Mouse (Mus musculus): ENCODE measurements around the gene Rps19bp1. TPM values are rescaled to one million over a fixed set of nuclear protein-coding genes. Genes with fewer than 3 reads are reported as not detected.

Gene Rps19bp1
- polyA plus RNA-seq, 1 experiment = not detected

- WGBS = 61% methylated on average over 17 of the region's 17 CpGs
Observed at GRCm38 (mm10) chr15:80228071-80228800, 35.9 kb downstream of the Rps19bp1 start.

GRCm38 (mm10) chr15:80225796-80226195, 38.3 kb downstream of the Rps19bp1 start:
- WGBS = 47% methylated on average over 2 of the region's 2 CpGs
- H3K4me3 ChIP-seq (ENCODE audit: insufficient read depth, low read depth, low read length) = no peak overlapping the region
- peaks cover 9% of the 10 kb centered on the region; the same call in 1 of the 2 replicates for H3K4me1 ChIP-seq (ENCODE audit: control insufficient read depth, insufficient read depth, low read length)
- no peak overlapping the region for H3K27ac ChIP-seq (ENCODE audit: insufficient read depth, low read depth, low read length)
- TF ChIP-seq POLR2A (IDR thresholded peaks at IDR 0.05; ENCODE audit: insufficient read depth, low read depth, low read length) = no peak
- TF ChIP-seq CTCF (IDR thresholded peaks at IDR 0.05; ENCODE audit: insufficient read depth, low read depth, low read length) = no peak

More at GRCm38 (mm10) chr15:80228071-80228800, 35.9 kb downstream of the Rps19bp1 start:
- Histone ChIP-seq H3K27ac (ENCODE audit: insufficient read depth, low read depth, low read length) (no peak overlapping the region), H3K4me3 (ENCODE audit: insufficient read depth, low read depth, low read length) (no peak overlapping the region), H3K4me1 (ENCODE audit: control insufficient read depth, insufficient read depth, low read length) (peaks cover 9% of the 10 kb centered on the region; the same call in 1 of the 2 replicates)
- TF ChIP-seq CTCF (IDR thresholded peaks at IDR 0.05; ENCODE audit: insufficient read depth, low read depth, low read length) (no peak), POLR2A (IDR thresholded peaks at IDR 0.05; ENCODE audit: insufficient read depth, low read depth, low read length) (no peak)

- 14% methylated on average over 9 of the region's 9 CpGs for WGBS
- H3K4me3 ChIP-seq (ENCODE audit: insufficient read depth, low read depth, low read length) = no peak overlapping the region
- H3K27ac ChIP-seq (ENCODE audit: insufficient read depth, low read depth, low read length) = no peak overlapping the region
- TF ChIP-seq CTCF (IDR thresholded peaks at IDR 0.05; ENCODE audit: insufficient read depth, low read depth, low read length) (peak; percentile 86; the same call in 1 of the 2 replicates), POLR2A (IDR thresholded peaks at IDR 0.05; ENCODE audit: insufficient read depth, low read depth, low read length) (no peak)
- peaks cover 9% of the 10 kb centered on the region; the same call in 1 of the 2 replicates for H3K4me1 ChIP-seq (ENCODE audit: control insufficient read depth, insufficient read depth, low read length)
Observed at GRCm38 (mm10) chr15:80225208-80225607, 38.9 kb downstream of the Rps19bp1 start.

- 86% methylated on average over 7 of the region's 7 CpGs for WGBS
- H3K4me1 ChIP-seq (ENCODE audit: control insufficient read depth, insufficient read depth, low read length) = peaks cover 16% of the 10 kb centered on the region; the same call in 1 of the 2 replicates
- no peak overlapping the region for H3K27ac ChIP-seq (ENCODE audit: insufficient read depth, low read depth, low read length)
- H3K4me3 ChIP-seq (ENCODE audit: insufficient read depth, low read depth, low read length) = no peak overlapping the region
- TF ChIP-seq POLR2A (IDR thresholded peaks at IDR 0.05; ENCODE audit: insufficient read depth, low read depth, low read length) = no peak
- TF ChIP-seq CTCF (IDR thresholded peaks at IDR 0.05; ENCODE audit: insufficient read depth, low read depth, low read length) = no peak
Observed at GRCm38 (mm10) chr15:80223751-80224150, 40.4 kb downstream of the Rps19bp1 start.

GRCm38 (mm10) chr15:80221031-80221430, 43.1 kb downstream of the Rps19bp1 start:
- Histone ChIP-seq H3K4me1 (ENCODE audit: control insufficient read depth, insufficient read depth, low read length) (peaks cover 6% of the 10 kb centered on the region; the same call in 1 of the 2 replicates), H3K4me3 (ENCODE audit: insufficient read depth, low read depth, low read length) (no peak overlapping the region), H3K27ac (ENCODE audit: insufficient read depth, low read depth, low read length) (no peak overlapping the region)
- TF ChIP-seq POLR2A (IDR thresholded peaks at IDR 0.05; ENCODE audit: insufficient read depth, low read depth, low read length) (no peak), CTCF (IDR thresholded peaks at IDR 0.05; ENCODE audit: insufficient read depth, low read depth, low read length) (no peak)
- 65% methylated on average over 8 of the region's 8 CpGs for WGBS

GRCm38 (mm10) chr15:80219705-80220657, 44.1 kb downstream of the Rps19bp1 start:
- H3K4me3 ChIP-seq (ENCODE audit: insufficient read depth, low read depth, low read length) = no peak overlapping the region
- TF ChIP-seq CTCF (IDR thresholded peaks at IDR 0.05; ENCODE audit: insufficient read depth, low read depth, low read length) (no peak), POLR2A (IDR thresholded peaks at IDR 0.05; ENCODE audit: insufficient read depth, low read depth, low read length) (no peak)
- peaks cover 10% of the 10 kb centered on the region; the same call in 1 of the 2 replicates for H3K4me1 ChIP-seq (ENCODE audit: control insufficient read depth, insufficient read depth, low read length)
- H3K27ac ChIP-seq (ENCODE audit: insufficient read depth, low read depth, low read length) = no peak overlapping the region
- WGBS = 59% methylated on average over 4 of the region's 4 CpGs

GRCm38 (mm10) chr15:80219211-80219610, 44.9 kb downstream of the Rps19bp1 start:
- no peak for TF ChIP-seq POLR2A (IDR thresholded peaks at IDR 0.05; ENCODE audit: insufficient read depth, low read depth, low read length)
- no peak for TF ChIP-seq CTCF (IDR thresholded peaks at IDR 0.05; ENCODE audit: insufficient read depth, low read depth, low read length)
- H3K27ac ChIP-seq (ENCODE audit: insufficient read depth, low read depth, low read length) = no peak overlapping the region
- WGBS = 44% methylated on average over 14 of the region's 14 CpGs
- H3K4me3 ChIP-seq (ENCODE audit: insufficient read depth, low read depth, low read length) = no peak overlapping the region
- peaks cover 10% of the 10 kb centered on the region; the same call in 1 of the 2 replicates for H3K4me1 ChIP-seq (ENCODE audit: control insufficient read depth, insufficient read depth, low read length)

GRCm38 (mm10) chr15:80217476-80217875, 46.6 kb downstream of the Rps19bp1 start:
- no peak overlapping the region for H3K27ac ChIP-seq (ENCODE audit: insufficient read depth, low read depth, low read length)
- 93% methylated on average over 10 of the region's 10 CpGs for WGBS
- TF ChIP-seq POLR2A (IDR thresholded peaks at IDR 0.05; ENCODE audit: insufficient read depth, low read depth, low read length) (no peak), CTCF (IDR thresholded peaks at IDR 0.05; ENCODE audit: insufficient read depth, low read depth, low read length) (no peak)
- no peak overlapping the region for H3K4me3 ChIP-seq (ENCODE audit: insufficient read depth, low read depth, low read length)
- H3K4me1 ChIP-seq (ENCODE audit: control insufficient read depth, insufficient read depth, low read length) = peaks cover 10% of the 10 kb centered on the region; the same call in 1 of the 2 replicates
